Mouse (Mus musculus) CH12.LX (cell line): ENCODE measurements around the gene Myom1. TPM values are rescaled to one million over a fixed set of nuclear protein-coding genes. Genes with fewer than 3 reads are reported as not detected.

ENCODE experiments used
- DNase-seq: peaks from one replicate; pipeline ENCODE4 v3.0.0-alpha.2; 2013; ENCODE audit errors: extremely low read depth
- H3K27ac ChIP-seq: 2 replicates; pipeline ENCODE4 v1.5.1; 2012; ENCODE audit warnings: low read depth, mild to moderate bottlenecking, control low read depth, moderate library complexity; ENCODE audit not compliant: insufficient read depth
- H3K27me3 ChIP-seq: replicated peaks from 2 replicates; pipeline ENCODE3; 2012; ENCODE audit warnings: inconsistent platforms
- H3K36me3 ChIP-seq, 2 experiments: replicated peaks in 1 of 2; 2 replicates each; pipeline versions ENCODE3 to v1.6.1; 2012; ENCODE audit warnings: inconsistent platforms in 1 of 2, low read length in 1 of 2, mild to moderate bottlenecking in 1 of 2, mixed read lengths in 1 of 2, moderate library complexity in 1 of 2; ENCODE audit not compliant: control insufficient read depth in 1 of 2, insufficient read depth in 1 of 2
- H3K4me1 ChIP-seq, 2 experiments: 2 replicates each; pipeline ENCODE4 v1.6.1; 2012; ENCODE audit warnings: inconsistent platforms in 1 of 2, moderate library complexity in 1 of 2; ENCODE audit not compliant: insufficient read depth in 2 of 2, control insufficient read depth in 1 of 2
- H3K4me2 ChIP-seq: 2 replicates; pipeline ENCODE4 v1.6.1; 2012; ENCODE audit warnings: low read depth, mild to moderate bottlenecking, control low read depth; ENCODE audit not compliant: poor library complexity, insufficient read depth, severe bottlenecking
- H3K4me3 ChIP-seq, 3 experiments: fragments of 150-350 bp in 1 of 3; sonication (generic) in 1 of 3; replicated peaks in 1 of 3; 2 replicates each; pipeline versions ENCODE3 to v1.5.1; 2011 to 2012; ENCODE audit warnings: low read depth in 2 of 3, low read length in 2 of 3, mild to moderate bottlenecking in 2 of 3, moderate library complexity in 2 of 3, control low read depth in 1 of 3, improper control_type of control experiment in 1 of 3, inconsistent platforms in 1 of 3, mixed read lengths in 1 of 3; ENCODE audit not compliant: poor library complexity in 1 of 3
- H3K79me2 ChIP-seq: replicated peaks from 2 replicates; pipeline ENCODE4 v1.6.1; 2012; ENCODE audit warnings: mild to moderate bottlenecking, moderate library complexity; ENCODE audit not compliant: control insufficient read depth, poor library complexity, insufficient read depth, severe bottlenecking; ENCODE audit errors: extremely low read depth
- H3K9ac ChIP-seq: 2 replicates; pipeline ENCODE4 v1.6.1; 2012; ENCODE audit warnings: low read depth, mild to moderate bottlenecking, control low read depth, moderate library complexity; ENCODE audit not compliant: insufficient read depth
- H3K9me3 ChIP-seq: replicated peaks from 2 replicates; pipeline ENCODE3; 2012; ENCODE audit warnings: low read length, inconsistent platforms, mixed read lengths
- CTCF ChIP-seq, 2 experiments: IDR thresholded peaks in 1 of 2; conservative IDR thresholded peaks in 1 of 2; 2 replicates each; pipeline ENCODE4 v1.5.1; 2011 to 2012; ENCODE audit warnings: low read depth in 2 of 2, low read length in 2 of 2, improper control_type of control experiment in 1 of 2, inconsistent platforms in 1 of 2, mild to moderate bottlenecking in 1 of 2, moderate library complexity in 1 of 2
- E2F4 ChIP-seq: IDR thresholded peaks from 2 replicates; pipeline ENCODE4 v1.6.1; 2011; ENCODE audit warnings: low read depth, low read length, improper control_type of control experiment; ENCODE audit not compliant: insufficient replicate concordance
- EP300 ChIP-seq: IDR thresholded peaks from 2 replicates; pipeline ENCODE4 v1.6.1; 2011; ENCODE audit warnings: low read length, improper control_type of control experiment
- ETS1 ChIP-seq: conservative IDR thresholded peaks from 2 replicates; pipeline ENCODE4 v1.6.1; 2012; ENCODE audit warnings: low read depth, mild to moderate bottlenecking, inconsistent platforms, low read length, improper control_type of control experiment, moderate library complexity
- GABPA ChIP-seq: IDR thresholded peaks from 2 replicates; pipeline ENCODE4 v1.6.1; 2012; ENCODE audit warnings: low read depth, low read length, improper control_type of control experiment, inconsistent platforms; ENCODE audit not compliant: insufficient replicate concordance
- HCFC1 ChIP-seq: IDR thresholded peaks from 2 replicates; pipeline ENCODE4 v1.6.1; 2012; ENCODE audit warnings: low read depth, mild to moderate bottlenecking, inconsistent platforms, low read length, improper control_type of control experiment
- IRF4 ChIP-seq: IDR thresholded peaks from 2 replicates; pipeline ENCODE4 v1.6.1; 2014; ENCODE audit warnings: low read depth, mild to moderate bottlenecking, inconsistent platforms, low read length, improper control_type of control experiment
- JUN ChIP-seq: IDR thresholded peaks from 2 replicates; pipeline ENCODE4 v1.6.1; 2011; ENCODE audit warnings: low read depth, mild to moderate bottlenecking, low read length, improper control_type of control experiment, moderate library complexity; ENCODE audit not compliant: insufficient read depth
- JUND ChIP-seq: conservative IDR thresholded peaks from 2 replicates; pipeline ENCODE4 v1.6.1; 2011; ENCODE audit warnings: low read depth, low read length, improper control_type of control experiment
- KAT2A ChIP-seq: IDR thresholded peaks from 2 replicates; pipeline ENCODE4 v1.6.1; 2012; ENCODE audit warnings: low read length, improper control_type of control experiment, inconsistent platforms; ENCODE audit not compliant: insufficient replicate concordance
- MAX ChIP-seq: IDR thresholded peaks from 2 replicates; pipeline ENCODE4 v1.6.1; 2011; ENCODE audit warnings: low read length, improper control_type of control experiment
- MAZ ChIP-seq: IDR thresholded peaks from 2 replicates; pipeline ENCODE4 v1.6.1; 2012; ENCODE audit warnings: low read depth, mild to moderate bottlenecking, inconsistent platforms, low read length, improper control_type of control experiment, moderate library complexity
- MXI1 ChIP-seq: IDR thresholded peaks from 2 replicates; pipeline ENCODE4 v1.6.1; 2011; ENCODE audit warnings: mild to moderate bottlenecking, low read depth, low read length, improper control_type of control experiment
- MYC ChIP-seq: IDR thresholded peaks from 2 replicates; pipeline ENCODE4 v1.6.1; 2011; ENCODE audit warnings: low read depth, mild to moderate bottlenecking, improper control_type of control experiment, low read length
- NELFE ChIP-seq: IDR thresholded peaks from 2 replicates; pipeline ENCODE4 v1.6.1; 2011; ENCODE audit warnings: low read depth, low read length, improper control_type of control experiment
- NRF1 ChIP-seq: IDR thresholded peaks from 2 replicates; pipeline ENCODE4 v1.6.1; 2014; ENCODE audit warnings: low read depth, mild to moderate bottlenecking, inconsistent platforms, low read length, improper control_type of control experiment, moderate library complexity
- RCOR1 ChIP-seq: conservative IDR thresholded peaks from 2 replicates; pipeline ENCODE4 v1.6.1; 2012; ENCODE audit warnings: low read depth, mild to moderate bottlenecking, inconsistent platforms, low read length, improper control_type of control experiment
- SIN3A ChIP-seq: IDR thresholded peaks from 2 replicates; pipeline ENCODE4 v1.6.1; 2012; ENCODE audit warnings: low read length, improper control_type of control experiment, inconsistent platforms
- SMC3 ChIP-seq: IDR thresholded peaks from 2 replicates; pipeline ENCODE4 v1.6.1; 2011; ENCODE audit warnings: low read depth, low read length, improper control_type of control experiment
- USF1 ChIP-seq: IDR thresholded peaks from 2 replicates; pipeline ENCODE4 v1.6.1; 2014; ENCODE audit warnings: low read depth, mild to moderate bottlenecking, inconsistent platforms, low read length, improper control_type of control experiment
- USF2 ChIP-seq: conservative IDR thresholded peaks from 2 replicates; pipeline ENCODE4 v1.6.1; 2011; ENCODE audit warnings: low read depth, low read length, improper control_type of control experiment
- ZC3H11A ChIP-seq: IDR thresholded peaks from 2 replicates; pipeline ENCODE4 v1.6.1; 2012; ENCODE audit warnings: low read depth, mild to moderate bottlenecking, inconsistent platforms, low read length, improper control_type of control experiment
- ZNF384 ChIP-seq: IDR thresholded peaks from 2 replicates; pipeline ENCODE4 v1.6.1; 2012; ENCODE audit warnings: low read depth, low read length, improper control_type of control experiment, inconsistent platforms
- dilution Hi-C: fragments of 300-500 bp; cut with MboI; formaldehyde crosslinking; loops from 2 replicates; pipeline ENCODE4 v1.14.3; 2020; ENCODE audit warnings: low sequenced_read_pairs; ENCODE audit not compliant: extremely low pct_unique_long_range_greater_than_20kb, extremely low pct_ligation_motif_present
- in situ Hi-C: fragments of 300-500 bp; cut with MboI; formaldehyde crosslinking; loops from 3 replicates; pipeline ENCODE4 v1.14.3; 2019; ENCODE audit warnings: low sequenced_read_pairs, low pct_ligation_motif_present, low pct_unique_long_range_greater_than_20kb, mixed read lengths
- polyA plus RNA-seq: library from polyadenylated mRNA; unstranded; fragments of >175 nt; gene quantifications from 2 replicates; pipeline ENCODE4 v1.2.1, GENCODE M21; 2012; ENCODE audit warnings: low read depth; ENCODE audit not compliant: insufficient read length
- total RNA-seq, 2 experiments: library from RNA; depleted of rRNA; stranded (reverse); fragments of 300-350 nt in 1 of 2; fragments of >200 nt in 1 of 2; gene quantifications; 2 replicates each; pipeline ENCODE4 v1.2.3; 2012 to 2014

Gene Myom1
- total and polyA plus RNA-seq, 3 experiments, result 0.26 to 0.93 (median 0.55) TPM

DNA sequence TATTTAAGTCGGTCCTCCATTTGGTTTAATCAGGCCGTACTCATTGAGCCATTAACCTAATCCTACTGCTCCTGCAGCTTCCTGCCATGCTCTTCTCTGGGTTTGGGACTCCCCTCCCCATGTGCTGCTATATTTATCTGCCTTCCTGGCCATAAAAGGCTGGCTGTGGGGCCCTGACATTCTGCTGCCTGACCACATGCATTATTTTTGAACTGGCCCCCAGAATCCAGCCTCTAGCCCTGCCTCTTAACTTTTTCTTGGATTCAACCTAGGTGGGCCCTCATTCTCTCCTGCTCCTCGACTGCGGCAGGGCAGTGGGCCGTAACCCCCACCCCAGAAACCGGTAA lies 16.8 kb downstream of the Myom1 start:
- dilution Hi-C loops, result no loop called here
- no peak overlapping the region for H3K4me3 ChIP-seq

GRCm38 (mm10) chr17:71019860-71020259 lies 17.4 kb downstream of the Myom1 start:
- Histone ChIP-seq H3K9ac (no peak overlapping the region), H3K79me2 (no peaks in the 10 kb centered on the region), H3K4me1 (peaks cover 0 to 9% of the 10 kb centered on the region in 2 experiments; a peak in 2 of 4 replicates), H3K4me3 (no peak overlapping the region), H3K9me3 (no peaks in the 10 kb centered on the region), H3K36me3 (no peaks in the 10 kb centered on the region), H3K4me2 (no peak overlapping the region), H3K27ac (no peak overlapping the region), H3K27me3 (no peaks in the 10 kb centered on the region)
- DNase-seq, result no peak
- TF ChIP-seq GABPA, result no peak
- no peak for TF ChIP-seq IRF4
- no peak for TF ChIP-seq USF1
- TF ChIP-seq MAZ, result no peak
- no peak for TF ChIP-seq EP300
- TF ChIP-seq CTCF (conservative IDR thresholded peaks at IDR 0.05 in 1 of 2, IDR thresholded peaks at IDR 0.05 in 1 of 2; ENCODE audit: low read depth in 2 of 2, low read length in 2 of 2), result no peak
- no peak for TF ChIP-seq ZNF384
- no peak for TF ChIP-seq NELFE
- no peak for TF ChIP-seq MYC
- no peak for TF ChIP-seq SIN3A
- no peak for TF ChIP-seq JUND
- TF ChIP-seq NRF1, result no peak
- no peak for TF ChIP-seq MXI1
- no peak for TF ChIP-seq HCFC1
- TF ChIP-seq MAX, result no peak
- in situ Hi-C loops (no loop called here), dilution Hi-C loops (no loop called here)

More for the DNA sequence above, 16.8 kb downstream of the Myom1 start:
- Histone ChIP-seq H3K4me1 (peaks cover 0 to 9% of the 10 kb centered on the region in 2 experiments; a peak in 2 of 4 replicates), H3K9me3 (no peaks in the 10 kb centered on the region), H3K4me2 (no peak overlapping the region), H3K36me3 (no peaks in the 10 kb centered on the region), H3K27me3 (no peaks in the 10 kb centered on the region), H3K79me2 (no peaks in the 10 kb centered on the region), H3K9ac (no peak overlapping the region), H3K27ac (no peak overlapping the region)
- in situ Hi-C loops, result no loop called here
- DNase-seq, result no peak
- TF ChIP-seq GABPA, result no peak
- no peak for TF ChIP-seq HCFC1
- TF ChIP-seq ETS1, result no peak
- TF ChIP-seq SIN3A, result no peak
- no peak for TF ChIP-seq RCOR1
- no peak for TF ChIP-seq KAT2A
- no peak for TF ChIP-seq SMC3
- no peak for TF ChIP-seq JUN
- no peak for TF ChIP-seq E2F4
- TF ChIP-seq ZC3H11A, result no peak
- TF ChIP-seq MYC, result no peak
- TF ChIP-seq CTCF (conservative IDR thresholded peaks at IDR 0.05 in 1 of 2, IDR thresholded peaks at IDR 0.05 in 1 of 2; ENCODE audit: low read depth in 2 of 2, low read length in 2 of 2), result no peak
- TF ChIP-seq USF2, result no peak
- TF ChIP-seq ZNF384, result no peak
- TF ChIP-seq, all 38 proteins: peak for 0
